Mouse (Mus musculus) brain, adult 2 months (tissue): ENCODE measurements at regions not wholly inside any gene's neighbourhood (a gene's known extent, or its start where the extent isn't known, plus 50 kb on each side); places are given as distances from the start of the nearest gene placed in this dataset.

Experiments used
- DNase-seq: peaks from one replicate; pipeline ENCODE4 v3.0.0; 2011; ENCODE audit warnings: low read depth, low spot score

- DNase-seq = peak; percentile 70
Measured at GRCm38 (mm10) chr3:83689068-83689976, 76.8 kb upstream of the Sfrp2 start.

- no peak for DNase-seq
Measured at GRCm38 (mm10) chr3:83694505-83694904, 71.6 kb upstream of the Sfrp2 start.

- peak; percentile 3 for DNase-seq
Measured at GRCm38 (mm10) chr3:83699751-83700150, 66.4 kb upstream of the Sfrp2 start.

GRCm38 (mm10) chr3:83701075-83701474 lies 65.0 kb upstream of the Sfrp2 start:
- peak; percentile 33 for DNase-seq

- peak; percentile 3 for DNase-seq
Measured at GRCm38 (mm10) chr3:83704559-83704958, 61.6 kb upstream of the Sfrp2 start.

GRCm38 (mm10) chr3:83705253-83705652 lies 60.9 kb upstream of the Sfrp2 start:
- DNase-seq = no peak

- peak; percentile 16 for DNase-seq
Measured at GRCm38 (mm10) chr3:83706531-83707243, 59.4 kb upstream of the Sfrp2 start.

GRCm38 (mm10) chr3:83707278-83707677 lies 58.8 kb upstream of the Sfrp2 start:
- DNase-seq = no peak

GRCm38 (mm10) chr3:83708973-83709372 lies 57.1 kb upstream of the Sfrp2 start:
- no peak for DNase-seq

GRCm38 (mm10) chr3:83709531-83709930 lies 56.6 kb upstream of the Sfrp2 start:
- no peak for DNase-seq

- peak; percentile 4 for DNase-seq
Measured at GRCm38 (mm10) chr3:83710995-83711541, 55.1 kb upstream of the Sfrp2 start.

GRCm38 (mm10) chr3:83712355-83712754 lies 53.8 kb upstream of the Sfrp2 start:
- DNase-seq = no peak

GRCm38 (mm10) chr3:83714572-83714971 lies 51.5 kb upstream of the Sfrp2 start:
- no peak for DNase-seq
